Mouse (Mus musculus) MN1 (cell line): ENCODE results near the gene Lypd5.

ENCODE experiments used
- DNase-seq: peaks from one replicate; pipeline ENCODE4 v3.0.0-alpha.2; 2016; ENCODE audit warnings: low spot score

Lypd5 gene

GRCm38 (mm10) chr7:24348896-24349295 lies at the start of gene Lypd5:
Gene Lypd5 (plus strand): TSS chr7:24349196.
- no peak for DNase-seq

GRCm38 (mm10) chr7:24299823-24300481 lies 49.0 kb upstream of the Lypd5 start:
- peak; percentile 34 for DNase-seq

GRCm38 (mm10) chr7:24300771-24301282 lies 48.2 kb upstream of the Lypd5 start, which contains the start of gene Zfp61:
Gene Zfp61 (minus strand): TSS chr7:24301232.
- no peak for DNase-seq

- no peak for DNase-seq
Observed at GRCm38 (mm10) chr7:24315726-24316566, 33.0 kb upstream of the Lypd5 start.

GRCm38 (mm10) chr7:24316567-24317092 lies 32.4 kb upstream of the Lypd5 start, which contains the start of gene Zfp94:
Gene Zfp94 (minus strand): TSS chr7:24316666.
- peak; percentile 93 for DNase-seq

GRCm38 (mm10) chr7:24318942-24319341 lies 30.1 kb upstream of the Lypd5 start:
- DNase-seq = no peak

GRCm38 (mm10) chr7:24322593-24322992 lies 26.4 kb upstream of the Lypd5 start:
- DNase-seq = no peak

- no peak for DNase-seq
Observed at GRCm38 (mm10) chr7:24325197-24325596, 23.8 kb upstream of the Lypd5 start.

- DNase-seq = no peak
Observed at GRCm38 (mm10) chr7:24325675-24326128, 23.3 kb upstream of the Lypd5 start.

GRCm38 (mm10) chr7:24326273-24327135 lies 22.5 kb upstream of the Lypd5 start:
- no peak for DNase-seq

GRCm38 (mm10) chr7:24327281-24327975 lies 21.6 kb upstream of the Lypd5 start:
- DNase-seq = no peak

- no peak for DNase-seq
Observed at GRCm38 (mm10) chr7:24333304-24333986, 15.6 kb upstream of the Lypd5 start, which contains the start of gene Tescl. Gene Tescl (minus strand): TSS chr7:24333936.

GRCm38 (mm10) chr7:24335699-24336309 lies 13.2 kb upstream of the Lypd5 start:
- DNase-seq = no peak

- no peak for DNase-seq
Observed at GRCm38 (mm10) chr7:24338241-24338640, 10.8 kb upstream of the Lypd5 start.

- DNase-seq = no peak
Observed at GRCm38 (mm10) chr7:24343701-24344272, 5.2 kb upstream of the Lypd5 start.

- no peak for DNase-seq
Observed at GRCm38 (mm10) chr7:24346444-24346843, 2.6 kb upstream of the Lypd5 start.

GRCm38 (mm10) chr7:24355646-24356045 lies 6.7 kb downstream of the Lypd5 start:
- no peak for DNase-seq

- no peak for DNase-seq
Observed at GRCm38 (mm10) chr7:24356081-24356480, 7.1 kb downstream of the Lypd5 start.

- no peak for DNase-seq
Observed at GRCm38 (mm10) chr7:24357899-24358298, 8.9 kb downstream of the Lypd5 start.

- no peak for DNase-seq
Observed at GRCm38 (mm10) chr7:24359269-24359668, 10.3 kb downstream of the Lypd5 start.
